Mouse (Mus musculus) neutrophil, adult 5-6 weeks (primary cell): ENCODE measurements around the gene Actbl2. TPM values are rescaled to one million over a fixed set of nuclear protein-coding genes. Genes with fewer than 3 reads are reported as not detected.

Source experiments
- total RNA-seq: library from RNA; stranded (forward); fragments of 200-1000 nt; gene quantifications from 2 replicates; pipeline ENCODE4 v1.2.3, GENCODE M21; 2017

Actbl2 gene
- total RNA-seq, 1 experiment from 2014 or later = not detected

Other genes starting within 250 kb of the Actbl2 start
- 245 and 281 TPM in 2 replicates for gene Gpbp1, start 235.1 kb downstream of the Actbl2 start, total RNA-seq